Mouse (Mus musculus): Measurements from ENCODE around the gene Pate4.
"Not testable (repeated sequence)": the region's sequence is repeated elsewhere in the genome, so short reads cannot be mapped to it uniquely, and the experiment has no call there.

Gene Pate4

DNA sequence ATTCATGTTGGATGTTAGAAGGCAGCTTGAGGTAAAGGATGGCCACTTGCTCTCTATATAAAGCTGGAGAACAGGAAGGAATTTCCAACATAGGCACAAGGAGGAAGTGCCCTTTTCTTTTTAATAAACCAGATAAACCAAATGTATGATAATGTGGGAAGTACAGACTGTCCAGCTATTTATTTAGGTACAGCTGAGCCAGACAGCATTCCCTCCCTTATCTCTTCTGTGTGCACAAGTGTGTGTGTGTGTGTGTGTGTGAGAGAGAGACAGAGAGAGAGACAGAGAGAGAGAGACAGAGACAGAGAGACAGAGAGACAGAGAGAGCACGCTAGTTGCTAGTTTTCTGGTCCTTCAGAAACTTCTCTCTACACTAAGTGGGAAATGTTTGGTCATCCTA is at the start of gene Pate4:
Gene Pate4, minus strand, starts transcription at position 101 of the 400 bp plus-strand sequence.
- no peak for DNase-seq (ENCODE audit: low read depth, low spot score)

DNA sequence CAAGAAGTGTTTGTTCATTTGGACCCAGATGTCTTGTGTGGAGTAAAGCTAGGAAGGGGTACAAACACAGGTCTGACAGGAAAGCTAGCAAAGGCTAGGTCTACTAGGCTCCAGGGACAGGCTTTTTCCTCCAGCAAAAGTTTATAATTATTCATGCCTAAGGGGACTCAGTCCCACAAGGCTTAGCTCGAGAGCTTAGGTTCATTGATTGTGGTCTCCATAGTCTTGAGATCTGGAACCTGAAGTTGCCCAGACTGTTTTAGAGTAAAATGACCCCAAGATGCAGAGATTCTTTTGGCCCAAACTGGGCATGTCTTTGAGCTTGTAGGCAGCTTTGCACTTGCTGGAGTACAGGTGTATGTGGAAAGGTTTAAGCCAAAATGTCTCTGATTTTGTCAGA is 36.4 kb upstream of the Pate4 start, which contains the start of gene Pate3:
Gene Pate3, minus strand, starts transcription at position 101 of the 400 bp plus-strand sequence.
- no peak for DNase-seq (ENCODE audit: low read depth, low spot score)

DNA sequence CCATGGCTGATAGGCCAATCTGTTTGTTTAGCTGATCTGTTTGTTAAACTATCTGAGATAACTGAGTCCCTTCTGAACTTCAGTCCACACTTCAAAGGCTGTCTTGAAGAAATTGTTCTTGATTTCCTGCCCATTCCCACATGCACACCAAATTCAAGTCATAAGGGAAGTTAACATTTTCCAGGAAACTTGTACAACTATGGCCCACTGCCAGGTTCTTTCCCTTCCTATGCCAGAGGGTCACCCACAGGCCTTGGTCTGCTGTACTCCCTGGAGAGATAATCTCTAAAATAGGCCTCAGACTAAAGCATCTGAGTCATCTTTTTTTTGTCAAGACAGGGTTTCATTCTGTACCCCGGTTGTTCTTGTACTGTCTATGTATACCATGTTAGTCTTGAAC is 21.2 kb upstream of the Pate4 start:
- no peak for DNase-seq (ENCODE audit: low read depth, low spot score)

DNA sequence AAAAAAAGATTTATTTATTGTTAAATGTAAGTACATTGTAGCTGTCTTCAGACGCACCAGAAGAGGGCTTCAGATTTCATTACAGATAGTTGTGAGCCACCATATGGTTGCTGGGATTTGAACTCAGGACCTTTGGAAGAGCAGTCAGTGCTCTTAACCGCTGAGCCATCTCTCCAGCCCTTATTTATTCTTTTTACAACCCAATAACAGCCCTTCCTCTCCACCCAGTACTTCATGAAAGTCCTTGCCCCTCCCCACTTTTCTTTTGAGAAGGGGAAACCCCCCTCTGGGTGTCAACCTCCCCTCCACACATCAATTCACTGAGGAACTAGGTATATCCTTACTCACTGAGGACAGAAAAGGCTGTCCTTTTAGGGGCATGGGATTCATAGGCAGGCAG is 5.0 kb upstream of the Pate4 start:
- not testable (repeated sequence) for DNase-seq (ENCODE audit: low read depth, low spot score)

DNA sequence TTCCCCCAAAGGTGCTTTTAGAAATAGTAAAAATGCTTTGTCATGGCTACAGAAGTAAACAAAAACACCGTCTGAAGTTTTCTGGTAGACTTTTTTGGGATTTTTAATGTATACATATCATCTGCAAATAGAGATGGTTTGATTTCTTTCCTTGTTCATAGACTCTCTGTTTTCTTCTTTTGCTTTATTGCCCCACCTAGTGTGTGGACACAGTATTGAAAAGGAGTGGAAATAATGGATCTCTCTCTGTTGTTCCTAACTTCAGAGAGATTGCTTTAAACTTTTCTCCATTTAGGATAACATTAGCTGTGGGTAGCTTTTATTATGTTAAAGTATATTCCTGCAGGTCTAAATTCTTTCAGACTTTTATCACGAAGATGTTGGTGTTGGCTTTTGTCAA is 2.3 kb upstream of the Pate4 start:
- peak; percentile 6 for DNase-seq (ENCODE audit: low read depth, low spot score)

DNA sequence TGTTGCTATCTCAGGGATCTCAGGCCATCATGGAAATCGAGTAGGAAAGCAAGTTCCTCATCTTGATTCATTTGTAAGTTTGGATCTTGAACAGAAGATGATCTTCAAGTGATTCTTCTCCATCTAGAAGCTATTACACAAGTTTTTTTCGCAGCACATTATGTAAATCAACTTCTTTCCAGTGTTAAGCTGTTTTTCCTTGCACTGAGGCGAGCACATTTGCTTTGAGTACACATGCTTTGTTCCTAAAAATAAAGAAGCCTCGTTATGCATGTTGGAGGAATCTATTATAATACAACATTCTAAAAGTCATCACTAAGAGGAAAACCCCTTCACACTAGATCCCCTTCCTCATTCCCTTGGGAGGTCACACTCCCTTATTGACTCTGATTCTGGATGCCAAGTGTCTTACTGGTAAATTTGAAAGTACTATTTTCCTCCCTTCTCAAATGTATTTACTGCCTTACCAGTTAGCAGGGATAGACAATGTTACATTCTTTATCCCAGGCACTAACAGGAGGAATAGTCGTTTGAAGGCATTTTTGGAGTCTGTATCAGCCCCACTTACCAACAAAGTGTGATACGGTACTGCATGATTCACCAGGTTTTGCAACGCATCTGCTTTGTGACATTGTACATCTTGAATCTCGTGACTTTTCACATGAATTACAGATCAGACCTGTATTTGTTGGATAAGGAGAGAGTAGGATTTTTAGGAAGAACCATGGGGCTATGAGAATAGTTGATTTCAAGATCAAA is 3.9 kb downstream of the Pate4 start:
- DNase-seq (ENCODE audit: low read depth, low spot score): peak; percentile 54

DNA sequence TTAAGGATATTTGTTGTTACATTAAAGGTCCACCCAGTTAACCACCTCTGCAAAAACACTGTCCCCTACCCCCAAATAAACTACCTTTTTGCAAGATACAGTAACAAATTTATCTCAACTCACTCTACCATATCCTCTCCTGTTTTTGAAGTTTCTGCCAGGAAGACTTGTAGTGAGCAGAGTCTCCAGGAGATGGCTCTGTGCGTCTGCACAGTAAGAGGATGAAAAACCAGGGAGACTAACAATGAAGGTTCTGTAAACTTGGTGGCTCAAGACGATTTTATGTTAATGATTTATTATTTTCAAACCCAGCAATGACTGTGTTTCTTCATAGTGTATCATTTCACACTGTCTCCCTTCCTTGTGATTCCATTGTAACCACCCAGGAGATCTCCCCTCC is 18.8 kb downstream of the Pate4 start:
- DNase-seq (ENCODE audit: low read depth, low spot score): peak; percentile 69

DNA sequence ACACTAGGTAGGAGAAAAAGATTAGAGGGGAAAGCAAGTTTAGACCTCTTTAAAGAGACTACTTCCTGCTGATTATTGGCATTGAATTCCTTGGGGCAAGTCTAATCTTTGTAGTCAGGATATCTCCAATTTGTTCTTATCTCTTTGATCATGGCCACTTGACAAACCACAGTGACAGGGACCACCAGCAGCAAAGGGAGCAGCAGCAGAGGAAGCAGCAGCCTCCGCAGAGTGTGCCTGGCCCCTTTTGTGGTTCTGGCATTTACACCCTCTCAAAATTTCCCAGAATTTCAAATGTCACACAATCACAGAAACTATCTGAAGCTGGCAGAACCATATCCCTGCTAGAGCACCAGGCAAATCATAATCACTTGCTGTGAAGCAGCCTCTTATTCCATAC is 24.1 kb downstream of the Pate4 start:
- DNase-seq (ENCODE audit: low read depth, low spot score): no peak

DNA sequence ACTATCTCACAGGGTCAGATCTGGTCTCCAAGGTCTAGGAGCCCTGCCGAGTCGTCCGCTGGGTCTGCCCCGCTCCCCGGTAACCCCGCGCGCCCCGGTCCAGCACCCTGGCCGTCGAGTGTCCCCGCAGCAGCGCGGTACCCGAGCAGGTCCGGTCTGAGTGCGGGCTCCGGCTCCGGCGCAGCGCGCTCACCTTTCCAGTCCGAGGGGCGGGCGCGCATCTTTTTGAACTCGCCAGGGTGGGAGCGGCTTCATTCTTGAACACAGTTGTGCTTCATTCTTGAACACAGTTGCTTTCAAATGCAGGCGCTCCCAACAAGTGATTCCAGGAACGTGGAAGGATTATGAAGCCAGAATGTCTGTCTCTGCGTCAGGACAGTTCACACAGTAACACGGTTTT is 37.3 kb downstream of the Pate4 start:
- DNase-seq (ENCODE audit: low read depth, low spot score): no peak

DNA sequence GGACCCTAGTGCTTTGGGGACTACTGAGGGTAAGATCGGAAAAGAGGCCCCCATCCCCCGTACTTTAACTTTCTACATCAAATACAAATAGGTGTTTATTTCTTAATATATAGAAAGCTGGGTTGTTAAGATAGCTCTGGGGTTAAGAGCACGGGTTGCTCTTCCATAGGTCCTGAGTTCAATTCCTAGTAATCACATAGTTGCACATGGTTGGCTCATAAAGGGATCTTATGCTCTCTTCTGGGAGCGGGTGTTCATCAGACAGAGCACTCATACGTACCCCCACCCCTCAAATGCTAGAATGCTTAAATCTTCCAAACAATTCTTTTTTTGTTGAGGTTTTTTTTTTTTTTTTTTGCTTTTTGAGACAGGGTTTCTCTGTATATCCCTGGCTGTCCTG is 41.1 kb downstream of the Pate4 start:
- no peak for DNase-seq (ENCODE audit: low read depth, low spot score)

DNA sequence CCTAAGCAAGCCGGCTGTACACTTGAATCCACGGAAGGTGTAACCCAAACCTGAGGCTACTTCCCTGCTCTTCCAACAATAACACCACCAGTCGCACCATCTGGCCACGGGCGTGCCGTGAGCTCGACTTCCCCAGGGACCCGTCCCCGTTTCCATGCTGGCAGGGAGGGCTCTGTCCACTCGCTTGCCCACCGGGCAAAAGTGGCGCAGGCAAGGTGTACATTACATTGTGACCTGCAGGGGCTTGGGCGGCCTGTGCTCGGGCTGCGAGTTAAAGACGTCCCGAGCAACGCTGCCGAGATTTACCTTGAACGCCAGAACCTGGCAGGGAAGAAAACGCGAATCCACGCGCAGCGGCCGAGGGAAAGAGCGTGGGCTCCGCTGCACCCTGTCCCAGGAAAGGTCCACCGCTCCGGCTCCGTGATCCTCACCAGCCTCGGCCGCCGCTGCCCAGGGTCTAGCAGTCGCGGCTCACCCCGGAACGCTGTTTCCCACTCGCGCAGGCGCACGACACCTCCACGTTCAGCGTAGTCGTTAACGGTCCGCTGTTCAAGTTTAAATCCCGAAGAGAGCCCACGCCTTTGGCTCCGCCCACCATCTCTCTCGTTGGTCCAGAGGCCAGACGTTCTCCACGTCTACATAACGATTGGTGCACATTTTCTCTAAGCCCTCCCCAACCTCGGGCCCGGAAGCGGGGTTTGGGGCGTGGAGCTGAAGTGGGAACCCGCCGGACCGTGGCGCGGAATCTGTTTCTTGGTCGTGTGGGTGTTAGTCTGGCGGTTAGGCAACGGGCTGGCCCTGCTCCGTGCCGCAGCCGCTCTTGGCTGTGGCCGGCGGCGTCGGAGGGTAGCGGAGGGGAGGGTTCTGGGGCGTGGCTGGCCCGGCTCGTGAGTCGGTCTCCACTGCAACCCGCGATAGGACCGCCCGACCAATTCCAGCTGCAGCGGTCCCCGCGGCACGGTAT is 41.9 kb downstream of the Pate4 start, which contains the start of the genes Pate2 and Hyls1:
Gene Pate2, plus strand, starts transcription at position 714 of the 964 bp plus-strand sequence.
Gene Hyls1, minus strand, starts transcription at position 828 of the 964 bp plus-strand sequence.
- peak; percentile 99 for DNase-seq (ENCODE audit: low read depth, low spot score)

DNA sequence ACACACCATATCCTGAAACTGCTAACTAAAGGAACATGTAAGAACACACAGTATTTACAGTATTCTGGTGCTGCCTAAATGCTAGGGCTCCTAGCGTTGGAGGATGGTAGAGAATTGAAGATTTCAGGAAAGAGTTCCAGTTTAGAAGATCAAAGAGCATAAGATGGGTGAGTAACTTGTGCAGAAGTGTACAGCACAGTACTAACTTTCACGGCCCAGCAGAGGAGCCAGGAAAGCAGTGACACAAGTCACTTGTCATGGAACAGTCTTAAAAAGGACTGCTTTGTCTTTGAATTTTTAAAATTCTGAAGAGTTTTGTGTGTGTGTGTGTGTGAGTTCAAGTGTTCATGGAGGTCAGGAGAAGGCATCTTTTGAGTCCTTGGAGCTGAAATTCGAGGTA is 43.7 kb downstream of the Pate4 start:
- DNase-seq (ENCODE audit: low read depth, low spot score): no peak

DNA sequence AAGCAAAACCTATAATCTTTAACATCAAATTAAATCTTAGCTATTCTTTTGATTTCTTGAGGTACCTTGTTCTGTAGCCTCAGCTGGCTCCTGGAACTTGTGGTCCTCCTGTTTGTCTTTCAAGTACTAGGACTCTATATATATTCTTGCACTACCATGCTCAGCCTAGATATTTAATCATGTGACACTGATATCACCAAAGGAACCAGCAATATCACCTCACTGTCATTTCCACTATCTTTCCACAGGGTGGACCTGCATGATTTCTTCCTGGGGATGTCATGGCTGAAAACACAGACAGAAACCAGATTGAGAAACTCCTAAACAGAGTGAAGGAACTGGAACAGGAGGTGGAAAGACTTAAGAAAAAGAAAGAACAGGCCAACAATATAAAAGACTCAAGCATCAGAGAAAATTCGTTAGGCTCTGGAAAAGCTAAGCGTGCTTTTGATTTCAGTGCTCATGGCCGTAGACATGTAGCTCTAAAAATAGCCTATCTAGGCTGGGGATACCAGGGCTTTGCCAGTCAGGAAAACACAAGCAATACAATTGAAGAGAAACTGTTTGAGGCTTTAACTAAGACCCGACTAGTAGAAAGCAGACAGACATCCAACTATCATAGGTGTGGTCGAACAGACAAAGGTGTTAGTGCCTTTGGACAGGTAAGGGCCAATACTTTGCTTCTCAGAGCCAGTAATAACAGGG is 47.1 kb downstream of the Pate4 start:
- no peak for DNase-seq (ENCODE audit: low read depth, low spot score)

DNA sequence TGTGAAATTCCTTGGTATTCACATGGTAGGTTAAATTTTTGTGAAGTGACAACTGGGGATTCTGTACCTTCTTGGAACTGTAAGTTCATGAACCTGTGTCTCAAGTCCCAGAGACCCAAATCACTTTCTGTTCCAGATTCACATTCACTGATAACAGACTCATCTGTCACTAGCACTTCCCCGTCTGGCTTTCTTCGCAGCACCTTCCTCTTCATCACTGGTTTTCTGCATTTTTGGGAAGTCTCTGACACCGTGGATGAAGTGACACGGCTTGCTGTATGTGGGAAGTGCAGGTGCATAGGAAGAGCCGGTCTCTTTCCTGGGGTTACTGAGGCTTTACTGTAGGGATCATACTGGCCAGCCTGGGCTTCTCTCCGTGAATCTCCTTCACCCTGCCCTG is 50.2 kb downstream of the Pate4 start:
- DNase-seq (ENCODE audit: low read depth, low spot score): no peak

DNA sequence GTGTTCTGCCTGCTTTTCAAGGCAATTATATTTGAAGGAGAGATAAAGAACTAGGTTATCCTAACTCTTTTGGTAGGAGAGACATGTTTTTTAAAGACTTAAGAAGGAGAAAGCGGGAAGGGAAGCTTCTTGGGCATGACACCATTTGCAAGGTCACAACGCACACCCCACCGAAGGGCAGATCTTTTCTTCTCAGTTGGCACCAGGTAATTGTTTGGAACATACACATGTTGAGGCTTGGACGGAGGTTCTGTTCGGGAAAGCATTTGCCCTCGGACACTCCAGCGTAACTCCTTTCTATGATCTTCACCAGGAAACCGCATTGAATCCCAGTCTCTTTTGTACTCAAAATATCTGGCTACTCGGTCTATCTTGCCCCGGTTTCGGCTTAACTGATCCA is 50.7 kb downstream of the Pate4 start:
- DNase-seq (ENCODE audit: low read depth, low spot score): no peak

DNA sequence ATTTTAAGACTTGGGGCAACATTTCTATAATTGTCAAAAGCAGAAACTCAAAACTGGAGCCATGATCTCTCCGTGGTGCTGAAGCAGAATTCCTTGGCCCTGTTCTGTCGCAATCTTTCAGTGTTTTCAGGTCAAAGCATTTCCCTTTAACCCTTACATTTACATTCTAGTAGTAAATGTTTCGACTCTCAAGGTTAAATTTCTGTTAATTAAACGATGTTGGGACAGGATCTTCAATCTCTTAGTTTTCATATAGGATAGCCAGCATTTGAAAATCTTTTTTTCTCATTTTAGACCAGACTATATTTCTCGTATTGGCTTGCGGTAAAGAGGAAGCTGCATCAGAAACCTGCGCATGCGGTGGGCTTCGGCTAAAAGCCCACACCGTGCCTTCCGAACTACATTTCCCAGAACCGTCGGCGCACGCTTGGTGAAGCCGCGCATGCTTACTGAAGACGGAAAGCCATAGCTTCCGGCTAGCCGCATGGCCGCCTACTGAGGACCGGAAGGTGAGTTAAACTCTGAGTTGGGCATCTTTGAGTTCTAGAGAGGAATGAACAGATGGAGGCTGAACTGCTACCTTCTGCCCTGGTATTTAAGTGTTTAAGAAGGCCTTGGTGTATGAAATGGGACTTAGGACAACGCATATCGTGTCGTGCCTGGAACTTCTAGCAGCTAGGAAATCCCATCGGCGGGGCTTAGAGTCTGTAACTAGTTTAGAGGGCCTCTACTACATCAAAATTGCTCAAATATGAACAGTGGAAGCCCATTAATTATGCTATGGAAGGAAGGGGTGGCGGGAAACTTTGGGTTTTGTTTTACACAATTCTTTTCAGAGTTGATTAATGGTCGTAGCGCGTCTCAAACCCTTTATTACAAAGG is 52.5 kb downstream of the Pate4 start:
- peak; percentile 96 for DNase-seq (ENCODE audit: low read depth, low spot score)

DNA sequence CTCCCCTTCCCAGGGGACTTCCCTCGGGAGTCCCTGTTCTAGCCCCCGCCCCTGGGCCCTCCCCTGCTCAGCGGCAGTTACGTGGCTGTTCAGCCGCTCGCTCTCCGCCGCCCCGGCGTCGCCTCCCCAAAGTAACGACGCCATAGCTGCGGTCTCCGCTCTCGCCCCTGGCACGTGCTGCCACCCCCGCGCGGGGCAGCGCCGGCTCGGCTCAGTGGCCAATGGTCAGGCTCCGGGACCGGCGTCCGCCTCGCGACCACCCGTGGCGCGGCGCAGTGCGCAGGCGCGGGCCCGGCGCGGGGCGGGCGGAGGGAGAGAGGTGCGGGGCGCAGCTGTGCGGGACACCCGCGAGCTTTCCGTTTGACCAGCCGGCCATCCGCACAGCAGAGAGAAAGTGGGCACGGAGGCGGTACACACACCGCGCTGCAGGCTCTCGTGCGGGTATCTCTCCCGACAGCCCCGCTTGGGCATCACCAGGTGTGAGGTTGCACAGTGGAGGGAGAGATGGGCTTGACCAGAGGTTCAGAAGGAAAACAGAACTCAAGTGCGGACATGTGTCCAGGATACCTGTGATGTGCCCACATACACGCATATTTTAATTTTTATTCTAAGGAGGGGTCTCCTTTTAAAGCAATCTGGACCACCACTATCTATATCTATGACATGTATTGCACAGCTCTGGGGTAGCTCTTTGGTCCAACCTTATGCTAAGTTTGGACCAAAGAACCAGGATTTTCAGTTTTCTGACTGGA is 53.3 kb downstream of the Pate4 start, which contains the start of the genes Ddx25 and Pus3:
Gene Ddx25, minus strand, starts transcription at position 272 of the 752 bp plus-strand sequence.
Gene Pus3, plus strand, starts transcription at position 339 of the 752 bp plus-strand sequence.
- peak; percentile 85 for DNase-seq (ENCODE audit: low read depth, low spot score)

All from brain, adult 2 months (tissue).